Mouse (Mus musculus) hindbrain, embryonic 11.5 days (tissue): ENCODE results near the gene Nufip2. TPM values are rescaled to one million over a fixed set of nuclear protein-coding genes. Genes with fewer than 3 reads are reported as not detected.

Source experiments
- ATAC-seq: fragments of 200-750 bp; cut with Nextera tagmentation; 2 replicates; pipeline ENCODE4 v1.8.0; 2017; ENCODE audit warnings: mild to moderate bottlenecking, moderate TSS enrichment, moderate library complexity; ENCODE audit not compliant: low FRiP score
- DNase-seq: peaks from one replicate; pipeline ENCODE4 v3.0.0-alpha.2; 2015; ENCODE audit warnings: low spot score
- H3K27ac ChIP-seq: fragments of 300-500 bp; sonication (generic); 2 replicates; pipeline ENCODE4 v1.5.1; 2014; ENCODE audit warnings: mild to moderate bottlenecking, low read depth, low read length
- H3K27me3 ChIP-seq: fragments of 300-500 bp; sonication (generic); 2 replicates; pipeline ENCODE4 v1.6.1; 2014; ENCODE audit warnings: mild to moderate bottlenecking, low read length, moderate library complexity, mixed read lengths; ENCODE audit not compliant: control insufficient read depth, insufficient read depth
- H3K36me3 ChIP-seq: fragments of 300-500 bp; sonication (generic); 2 replicates; pipeline ENCODE4 v1.6.1; 2014; ENCODE audit warnings: mild to moderate bottlenecking, low read length, moderate library complexity, mixed read lengths; ENCODE audit not compliant: control insufficient read depth, insufficient read depth
- H3K4me1 ChIP-seq: fragments of 300-500 bp; sonication (generic); replicated peaks from 2 replicates; pipeline ENCODE4 v1.6.1; 2014; ENCODE audit warnings: low read length, mixed read lengths; ENCODE audit not compliant: control insufficient read depth, insufficient read depth
- H3K4me2 ChIP-seq: fragments of 300-500 bp; sonication (generic); replicated peaks from 2 replicates; pipeline ENCODE4 v1.6.1; 2014; ENCODE audit warnings: mild to moderate bottlenecking, low read depth, low read length
- H3K4me3 ChIP-seq: fragments of 300-500 bp; sonication (generic); 2 replicates; pipeline ENCODE4 v1.5.1; 2014; ENCODE audit warnings: low read depth, low read length
- H3K9ac ChIP-seq: fragments of 300-500 bp; sonication (generic); 2 replicates; pipeline ENCODE4 v1.6.1; 2014; ENCODE audit warnings: low read depth, low read length
- H3K9me3 ChIP-seq: fragments of 300-500 bp; sonication (generic); 2 replicates; pipeline ENCODE4 v1.6.1; 2016; ENCODE audit warnings: low read length; ENCODE audit not compliant: control insufficient read depth
- WGBS: fragments of 180-500 bp; shearing (Covaris S2); extraction: QIAGEN DNeasy Blood & Tissue Kit; methylation state at CpG from one replicate; pipeline ENCODE4 v1.1.7; 2014; 5-methylcytosine and 5-hydroxymethylcytosine counted together
- polyA plus RNA-seq: library from polyadenylated mRNA; unstranded; fragments of >200 nt; fragmentation: Nextera tagmentation; extraction: Ambion mirVana; gene quantifications from 2 replicates; pipeline ENCODE4 v1.2.1, GENCODE M21; 2014

Gene Nufip2
- polyA plus RNA-seq, 1 experiment from 2014 or later, result 15.3 TPM

DNA sequence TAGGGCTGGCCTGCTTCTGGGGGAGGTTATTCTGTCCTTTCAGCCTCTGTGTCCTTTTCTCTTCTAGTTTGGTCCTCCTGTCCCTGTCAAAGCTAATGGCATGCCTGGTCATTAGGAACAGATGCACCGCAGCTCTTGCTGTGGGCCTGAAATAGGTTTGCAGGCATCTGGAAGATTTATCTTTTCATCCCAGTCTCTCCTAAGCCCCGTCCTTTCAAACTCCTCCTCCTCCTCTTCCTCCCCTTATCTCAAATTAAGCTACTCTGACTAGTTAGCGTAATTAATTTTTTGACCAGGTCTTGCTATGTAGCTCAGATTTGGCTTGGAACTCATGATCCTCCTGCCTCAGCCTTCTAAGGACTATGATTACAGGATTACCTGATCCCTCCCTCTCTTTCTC is 67.5 kb downstream of the Nufip2 start:
- 81% methylated on average over 3 of the region's 3 CpGs for WGBS

GRCm38 (mm10) chr11:77760031-77760430 is 74.1 kb downstream of the Nufip2 start:
- Histone ChIP-seq H3K9ac (no peak overlapping the region), H3K4me2 (no peak overlapping the region), H3K36me3 (no peaks in the 10 kb centered on the region), H3K9me3 (no peaks in the 10 kb centered on the region), H3K27ac (no peak overlapping the region), H3K4me1 (peaks cover 5% of the 10 kb centered on the region; the same call in 1 of the 2 replicates), H3K4me3 (no peak overlapping the region), H3K27me3 (no peaks in the 10 kb centered on the region; the same call in 1 of the 2 replicates)
- ATAC-seq (no peak), DNase-seq (no peak)
- 85% methylated on average over 4 of the region's 4 CpGs for WGBS

More for the DNA sequence above, 67.5 kb downstream of the Nufip2 start:
- H3K4me2 ChIP-seq, result no peak overlapping the region
- no peak overlapping the region for H3K27ac ChIP-seq
- DNase-seq (no peak), ATAC-seq (no peak)
- H3K4me1 ChIP-seq, result no peaks in the 10 kb centered on the region
- H3K9me3 ChIP-seq, result no peaks in the 10 kb centered on the region
- no peak overlapping the region for H3K4me3 ChIP-seq
- H3K9ac ChIP-seq, result no peak overlapping the region
- H3K27me3 ChIP-seq, result no peaks in the 10 kb centered on the region
- no peaks in the 10 kb centered on the region for H3K36me3 ChIP-seq

GRCm38 (mm10) chr11:77762783-77763672 is 77.1 kb downstream of the Nufip2 start, which contains the start of gene Myo18a:
Gene Myo18a (plus strand): TSS chr11:77763246.
- Histone ChIP-seq H3K4me1 (peaks cover 16% of the 10 kb centered on the region), H3K9me3 (no peaks in the 10 kb centered on the region), H3K9ac (peak within 1 kb of the TSS; percentile 99), H3K4me2 (peak within 1 kb of the TSS; percentile 89), H3K27me3 (no peaks in the 10 kb centered on the region; the same call in 1 of the 2 replicates), H3K4me3 (peak within 1 kb of the TSS; percentile 92), H3K27ac (peak within 1 kb of the TSS; percentile 93), H3K36me3 (no peaks in the 10 kb centered on the region)
- DNase-seq (peak; percentile 97), ATAC-seq (peak; percentile 85)
- WGBS, result 3% methylated on average over 52 of the region's 79 CpGs

- DNase-seq (peak; percentile 82), ATAC-seq (peak; percentile 79)
- H3K27ac ChIP-seq, result peak overlapping the region; percentile 93
- peak overlapping the region; percentile 89 for H3K4me2 ChIP-seq
- no peaks in the 10 kb centered on the region; the same call in 1 of the 2 replicates for H3K27me3 ChIP-seq
- WGBS, result 4% methylated on average over 26 of the region's 26 CpGs
- no peaks in the 10 kb centered on the region for H3K36me3 ChIP-seq
- peak overlapping the region; percentile 99 for H3K9ac ChIP-seq
- peaks cover 16% of the 10 kb centered on the region for H3K4me1 ChIP-seq
- H3K9me3 ChIP-seq, result no peaks in the 10 kb centered on the region
- H3K4me3 ChIP-seq, result peak overlapping the region; percentile 92
Measured at GRCm38 (mm10) chr11:77763673-77764340, 77.9 kb downstream of the Nufip2 start.

GRCm38 (mm10) chr11:77764694-77765458 is 78.9 kb downstream of the Nufip2 start:
- H3K36me3 ChIP-seq, result no peaks in the 10 kb centered on the region
- no peak overlapping the region for H3K27ac ChIP-seq
- DNase-seq, result peak; percentile 13
- H3K4me2 ChIP-seq, result peak overlapping the region; percentile 89
- no peaks in the 10 kb centered on the region; the same call in 1 of the 2 replicates for H3K27me3 ChIP-seq
- peaks cover 16% of the 10 kb centered on the region for H3K4me1 ChIP-seq
- peak overlapping the region; percentile 92 for H3K4me3 ChIP-seq
- WGBS, result 47% methylated on average over 9 of the region's 9 CpGs
- H3K9me3 ChIP-seq, result no peaks in the 10 kb centered on the region
- H3K9ac ChIP-seq, result no peak overlapping the region; the same call in 1 of the 2 replicates
- no peak for ATAC-seq

DNA sequence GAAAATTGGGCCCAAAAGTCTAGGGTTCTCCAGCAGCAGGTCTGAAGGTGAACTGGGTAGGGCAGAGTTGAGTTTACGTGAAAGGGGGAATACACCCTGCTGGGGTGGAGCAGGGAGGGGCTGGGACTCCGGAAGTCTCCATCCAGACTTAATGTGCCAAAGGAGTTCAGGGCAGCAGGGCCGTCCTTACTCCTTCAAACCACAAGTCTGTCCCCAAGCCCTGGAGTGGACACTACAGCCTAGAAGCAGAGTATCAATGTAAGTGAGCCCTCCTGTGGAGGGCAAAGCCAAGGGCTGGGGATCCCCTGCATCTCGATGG is 79.5 kb downstream of the Nufip2 start:
- no peak overlapping the region for H3K9ac ChIP-seq
- no peak overlapping the region; the same call in 1 of the 2 replicates for H3K4me3 ChIP-seq
- peaks cover 16% of the 10 kb centered on the region for H3K4me1 ChIP-seq
- H3K36me3 ChIP-seq, result no peaks in the 10 kb centered on the region
- ATAC-seq (no peak), DNase-seq (no peak)
- no peaks in the 10 kb centered on the region; the same call in 1 of the 2 replicates for H3K27me3 ChIP-seq
- no peak overlapping the region for H3K4me2 ChIP-seq
- H3K27ac ChIP-seq, result no peak overlapping the region
- WGBS, result 49% methylated on average over 4 of the region's 4 CpGs
- no peaks in the 10 kb centered on the region for H3K9me3 ChIP-seq

- peak overlapping the region; percentile 37; the same call in 1 of the 2 replicates for H3K27ac ChIP-seq
Measured at GRCm38 (mm10) chr11:77766351-77767001, 80.5 kb downstream of the Nufip2 start.

GRCm38 (mm10) chr11:77769496-77769895 is 83.5 kb downstream of the Nufip2 start:
- no peak for ATAC-seq
- H3K4me1 ChIP-seq, result peaks cover 15% of the 10 kb centered on the region
- WGBS, result 88% methylated on average over 4 of the region's 4 CpGs
- no peak overlapping the region for H3K4me2 ChIP-seq
- no peaks in the 10 kb centered on the region for H3K36me3 ChIP-seq
- H3K27ac ChIP-seq, result no peak overlapping the region
- no peak for DNase-seq
- no peak overlapping the region for H3K9ac ChIP-seq
- no peaks in the 10 kb centered on the region; the same call in 1 of the 2 replicates for H3K27me3 ChIP-seq
- no peak overlapping the region for H3K4me3 ChIP-seq
- H3K9me3 ChIP-seq, result no peaks in the 10 kb centered on the region

More at GRCm38 (mm10) chr11:77766351-77767001, 80.5 kb downstream of the Nufip2 start:
- peak overlapping the region; percentile 23 for H3K4me3 ChIP-seq
- 1% methylated on average over 24 of the region's 35 CpGs for WGBS
- ATAC-seq, result no peak
- H3K4me2 ChIP-seq, result peak overlapping the region; percentile 61
- peak overlapping the region; percentile 43 for H3K9ac ChIP-seq
- DNase-seq, result peak; percentile 55
- H3K27me3 ChIP-seq, result no peaks in the 10 kb centered on the region; the same call in 1 of the 2 replicates
- H3K4me1 ChIP-seq, result peaks cover 16% of the 10 kb centered on the region
- H3K9me3 ChIP-seq, result no peaks in the 10 kb centered on the region
- no peaks in the 10 kb centered on the region for H3K36me3 ChIP-seq
